Mouse (Mus musculus): Measurements from ENCODE around the gene Rpl7a. TPM values are rescaled to one million over a fixed set of nuclear protein-coding genes. Genes with fewer than 3 reads are reported as not detected.
A peak's percentile ranks its signal among the peaks of the same experiment; 100 is the strongest.

The Rpl7a gene
- polyA plus RNA-seq, 1 experiment from 2014 or later = 513 TPM

- no peak for DNase-seq (ENCODE audit: low spot score)
- H3K36me3 ChIP-seq = peaks cover 71% of the 10 kb centered on the region
- WGBS = 83% methylated on average over 3 of the region's 3 CpGs
- H3K4me1 ChIP-seq = peaks cover 27% of the 10 kb centered on the region
- no peaks in the 10 kb centered on the region for H3K9me3 ChIP-seq
- H3K27me3 ChIP-seq (ENCODE audit: insufficient read depth, poor library complexity, severe bottlenecking) = no peaks in the 10 kb centered on the region
- no peak overlapping the region for H3K4me3 ChIP-seq
- H3K27ac ChIP-seq = no peak overlapping the region
Observed at GRCm38 (mm10) chr2:26919684-26920083, 9.1 kb downstream of the Rpl7a start.

- WGBS = 89% methylated on average over 6 of the region's 6 CpGs
- Histone ChIP-seq H3K36me3 (peaks cover 76% of the 10 kb centered on the region), H3K4me3 (no peak overlapping the region), H3K27me3 (ENCODE audit: insufficient read depth, poor library complexity, severe bottlenecking) (no peaks in the 10 kb centered on the region), H3K4me1 (peaks cover 23% of the 10 kb centered on the region), H3K9me3 (no peaks in the 10 kb centered on the region), H3K27ac (no peak overlapping the region)
- DNase-seq (ENCODE audit: low spot score) = no peak
Observed at GRCm38 (mm10) chr2:26920190-26920855, 9.8 kb downstream of the Rpl7a start.

- no peak overlapping the region for H3K4me3 ChIP-seq
- 74% methylated on average over 9 of the region's 9 CpGs for WGBS
- H3K27me3 ChIP-seq (ENCODE audit: insufficient read depth, poor library complexity, severe bottlenecking) = no peaks in the 10 kb centered on the region
- no peak for DNase-seq (ENCODE audit: low spot score)
- H3K27ac ChIP-seq = no peak overlapping the region
- H3K36me3 ChIP-seq = peaks cover 91% of the 10 kb centered on the region
- H3K9me3 ChIP-seq = no peaks in the 10 kb centered on the region
- peaks cover 15% of the 10 kb centered on the region for H3K4me1 ChIP-seq
Observed at GRCm38 (mm10) chr2:26921784-26922183, 11.2 kb downstream of the Rpl7a start.

GRCm38 (mm10) chr2:26927745-26928476 lies 17.3 kb downstream of the Rpl7a start:
- WGBS = 83% methylated on average over 6 of the region's 6 CpGs
- H3K27me3 ChIP-seq (ENCODE audit: insufficient read depth, poor library complexity, severe bottlenecking) = no peaks in the 10 kb centered on the region

GRCm38 (mm10) chr2:26930390-26930789 lies 19.8 kb downstream of the Rpl7a start:
- Histone ChIP-seq H3K27ac (no peak overlapping the region), H3K27me3 (ENCODE audit: insufficient read depth, poor library complexity, severe bottlenecking) (no peaks in the 10 kb centered on the region), H3K9me3 (no peaks in the 10 kb centered on the region), H3K36me3 (peaks cover 64% of the 10 kb centered on the region), H3K4me1 (peaks cover 35% of the 10 kb centered on the region), H3K4me3 (no peak overlapping the region)
- WGBS = 62% methylated on average over 1 of the region's 1 CpGs
- no peak for DNase-seq (ENCODE audit: low spot score)

More at GRCm38 (mm10) chr2:26927745-26928476, 17.3 kb downstream of the Rpl7a start:
- H3K27ac ChIP-seq = no peak overlapping the region
- no peak overlapping the region for H3K4me3 ChIP-seq
- no peak for DNase-seq (ENCODE audit: low spot score)
- peaks cover 30% of the 10 kb centered on the region for H3K4me1 ChIP-seq
- no peaks in the 10 kb centered on the region for H3K9me3 ChIP-seq
- peaks cover 89% of the 10 kb centered on the region for H3K36me3 ChIP-seq

- peaks cover 35% of the 10 kb centered on the region for H3K4me1 ChIP-seq
- H3K36me3 ChIP-seq = peaks cover 41% of the 10 kb centered on the region
- peak; percentile 83 for DNase-seq (ENCODE audit: low spot score)
- H3K9me3 ChIP-seq = no peaks in the 10 kb centered on the region
- peak overlapping the region; percentile 97 for H3K4me3 ChIP-seq
- 1% methylated on average over 46 of the region's 49 CpGs for WGBS
- H3K27me3 ChIP-seq (ENCODE audit: insufficient read depth, poor library complexity, severe bottlenecking) = no peaks in the 10 kb centered on the region
- peak overlapping the region; percentile 95 for H3K27ac ChIP-seq
Observed at GRCm38 (mm10) chr2:26932473-26933303, 22.1 kb downstream of the Rpl7a start.

DNA sequence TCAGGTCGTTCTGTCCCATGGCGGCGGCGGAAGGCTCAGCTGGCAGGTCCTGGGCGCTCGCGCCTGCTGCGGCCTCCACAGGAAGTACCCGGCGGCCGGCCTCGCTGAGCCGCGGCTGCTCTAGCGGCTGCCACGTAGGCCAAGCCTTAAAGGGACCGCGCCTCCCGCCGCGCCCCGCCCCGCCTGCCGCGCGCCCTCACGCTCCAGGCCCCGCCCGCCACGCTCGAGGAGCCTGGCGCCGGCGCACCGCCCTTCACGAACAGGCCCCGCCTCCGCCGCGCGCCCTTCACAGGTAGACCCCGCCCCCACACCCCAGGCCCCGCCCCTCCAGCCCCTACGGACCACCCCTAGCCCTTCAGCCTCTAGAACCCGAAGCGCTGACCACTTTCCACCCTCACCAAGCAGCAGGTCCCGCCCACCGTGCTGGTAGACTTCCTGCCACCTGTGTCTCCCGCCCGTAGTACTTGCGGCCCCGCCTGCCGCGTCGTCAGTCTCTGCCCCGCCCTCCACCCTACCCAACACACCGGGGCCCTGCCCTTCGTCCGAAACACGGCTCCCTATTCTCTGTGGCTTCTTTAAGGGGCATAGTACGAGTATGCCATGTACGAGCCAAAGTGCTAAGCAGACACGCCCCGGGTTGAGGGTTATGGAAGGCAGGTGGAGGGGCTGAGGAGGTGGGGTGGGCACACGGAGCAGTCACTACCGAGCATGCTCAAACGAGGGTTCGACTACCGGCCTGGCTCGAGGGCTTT lies 22.9 kb downstream of the Rpl7a start, which contains the start of the genes Surf4 and Stkld1:
Surf4 (minus strand) TSS at position 625 of the 752 bp plus-strand sequence.
Stkld1 (plus strand) TSS at position 744 of the 752 bp plus-strand sequence.
- Histone ChIP-seq H3K4me3 (peak within 1 kb of the TSS; percentile 97), H3K36me3 (peaks cover 33% of the 10 kb centered on the region), H3K27ac (peak within 1 kb of the TSS; percentile 95), H3K9me3 (no peaks in the 10 kb centered on the region), H3K4me1 (peaks cover 32% of the 10 kb centered on the region), H3K27me3 (ENCODE audit: insufficient read depth, poor library complexity, severe bottlenecking) (no peaks in the 10 kb centered on the region)
- peak; percentile 98 for DNase-seq (ENCODE audit: low spot score)
- WGBS = 1% methylated on average over 69 of the region's 70 CpGs

GRCm38 (mm10) chr2:26935286-26935685 lies 24.7 kb downstream of the Rpl7a start:
- Histone ChIP-seq H3K4me1 (peaks cover 24% of the 10 kb centered on the region), H3K27ac (no peak overlapping the region), H3K27me3 (ENCODE audit: insufficient read depth, poor library complexity, severe bottlenecking) (no peaks in the 10 kb centered on the region), H3K36me3 (peaks cover 15% of the 10 kb centered on the region), H3K4me3 (no peak overlapping the region), H3K9me3 (no peaks in the 10 kb centered on the region)
- WGBS = 92% methylated on average over 2 of the region's 2 CpGs
- no peak for DNase-seq (ENCODE audit: low spot score)

GRCm38 (mm10) chr2:26936425-26936824 lies 25.9 kb downstream of the Rpl7a start:
- Histone ChIP-seq H3K9me3 (no peaks in the 10 kb centered on the region), H3K36me3 (0 out of 2 replicates have a peak, but pooled peaks cover 4% of the 10 kb centered on the region), H3K4me3 (no peak overlapping the region), H3K4me1 (peaks cover 12% of the 10 kb centered on the region; the same call in 1 of the 2 replicates), H3K27ac (no peak overlapping the region), H3K27me3 (ENCODE audit: insufficient read depth, poor library complexity, severe bottlenecking) (no peaks in the 10 kb centered on the region)
- 41% methylated on average over 1 of the region's 1 CpGs for WGBS
- DNase-seq (ENCODE audit: low spot score) = no peak

DNA sequence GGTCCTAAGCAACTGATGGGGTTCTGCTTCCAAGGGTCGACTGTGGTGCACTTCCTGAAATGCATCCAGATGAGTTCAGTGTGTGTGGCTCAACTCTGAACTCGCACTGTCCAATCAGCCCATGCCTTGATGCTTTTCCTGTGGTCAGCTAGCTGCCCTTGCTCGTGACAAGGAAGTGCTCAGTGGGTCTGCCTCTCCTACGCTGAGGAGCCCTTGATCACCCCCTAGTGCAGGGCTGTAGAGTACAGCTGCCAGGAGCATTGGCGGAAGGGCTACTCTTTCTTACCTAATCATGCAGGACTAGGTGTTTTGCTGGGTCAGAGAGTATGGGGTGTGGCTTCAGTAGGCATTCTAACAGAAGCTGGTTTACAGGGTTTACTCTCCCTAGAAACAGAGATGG lies 31.0 kb downstream of the Rpl7a start:
- Histone ChIP-seq H3K9me3 (no peaks in the 10 kb centered on the region), H3K4me1 (no peaks in the 10 kb centered on the region), H3K4me3 (no peak overlapping the region), H3K36me3 (no peaks in the 10 kb centered on the region), H3K27me3 (ENCODE audit: insufficient read depth, poor library complexity, severe bottlenecking) (no peaks in the 10 kb centered on the region), H3K27ac (no peak overlapping the region)
- WGBS = 39% methylated on average over 5 of the region's 5 CpGs
- no peak for DNase-seq (ENCODE audit: low spot score)

DNA sequence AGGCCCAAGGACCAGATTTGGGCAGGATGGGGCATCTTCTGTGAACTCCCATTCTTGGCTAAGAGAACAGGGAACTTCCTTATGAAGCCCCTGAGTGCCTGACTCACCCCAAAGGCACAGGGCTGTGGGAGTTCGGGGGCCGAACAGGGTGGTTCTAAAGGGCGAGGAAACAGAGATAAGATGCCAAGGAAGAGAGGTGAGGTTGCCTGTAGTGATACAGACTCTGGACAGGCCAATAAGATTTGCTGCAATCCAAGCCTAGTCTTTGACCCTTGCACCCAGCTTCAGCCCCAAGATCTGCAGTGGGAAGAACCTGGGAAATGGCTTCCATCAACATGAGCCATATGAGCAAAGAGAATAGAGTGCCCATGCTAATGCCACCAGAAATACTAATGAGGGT lies 32.7 kb downstream of the Rpl7a start:
- Histone ChIP-seq H3K4me3 (no peak overlapping the region), H3K27ac (no peak overlapping the region), H3K27me3 (ENCODE audit: insufficient read depth, poor library complexity, severe bottlenecking) (no peaks in the 10 kb centered on the region), H3K36me3 (peaks cover 6% of the 10 kb centered on the region; the same call in 1 of the 2 replicates), H3K4me1 (no peaks in the 10 kb centered on the region), H3K9me3 (no peaks in the 10 kb centered on the region)
- no peak for DNase-seq (ENCODE audit: low spot score)
- 81% methylated on average over 3 of the region's 3 CpGs for WGBS

- no peaks in the 10 kb centered on the region for H3K27me3 ChIP-seq (ENCODE audit: insufficient read depth, poor library complexity, severe bottlenecking)
- H3K36me3 ChIP-seq = peaks cover 69% of the 10 kb centered on the region
- no peaks in the 10 kb centered on the region for H3K9me3 ChIP-seq
- WGBS = 89% methylated on average over 2 of the region's 2 CpGs
- H3K27ac ChIP-seq = no peak overlapping the region
- no peak for DNase-seq (ENCODE audit: low spot score)
- no peak overlapping the region for H3K4me3 ChIP-seq
- H3K4me1 ChIP-seq = no peaks in the 10 kb centered on the region
Observed at GRCm38 (mm10) chr2:26950411-26950810, 39.8 kb downstream of the Rpl7a start.

Data from heart, embryonic 10.5 days (tissue).